15 mouse cellular contexts compared by ENCODE assay signal in genomic region chr7:136219564-136220244, GRCm38 (mm10).
A peak's percentile ranks its signal among the peaks of the same experiment; 100 is the strongest.
DNase-seq lines count a peak whose midpoint lies in the region; ATAC-seq and TF ChIP-seq lines count a peak whose summit lies in the region.
"Had no signal": no experiment of that assay in that cellular context is flagged by ENCODE, and none has a peak within 500 bp of the region (broad histone marks: within the 10 kb centered on the region; RNA-seq: fewer than 3 reads in every experiment).

No protein-coding gene starts in this region.

- ATAC-seq in forebrain, postnatal 0 days, result no peak
- peak; percentile 56; the same call in 1 of the 2 replicates for ATAC-seq in liver, postnatal 0 days
- ATAC-seq in intestine, postnatal 0 days, result peak; percentile 92
- ATAC-seq in neural tube, embryonic 14.5 days (ENCODE audit: low read depth), result peak; percentile 60; the same call in 1 of the 2 replicates
- ATAC-seq: inflammation-experienced regulatory T-cells, adult 6 months; liver, embryonic 12.5 days had no signal

- TF ChIP-seq EP300 in liver, postnatal 0 days (IDR thresholded peaks at IDR 0.05; ENCODE audit: low read depth), result no peak

- no peak overlapping the region for H3K9ac ChIP-seq in forebrain, postnatal 0 days
- no peak overlapping the region for H3K9ac ChIP-seq in liver, postnatal 0 days (replicated peaks)
- H3K9ac ChIP-seq in intestine, postnatal 0 days (ENCODE audit: low read depth, low read length), result no peak overlapping the region
- H3K9ac ChIP-seq in neural tube, embryonic 14.5 days (replicated peaks; ENCODE audit: low read depth, low read length), result no peak overlapping the region
- H3K9ac ChIP-seq: embryonic facial prominence, embryonic 15.5 days; liver, embryonic 12.5 days had no signal

- peak; percentile 24 for DNase-seq in forebrain, embryonic 10.5 days (ENCODE audit: extremely low spot score, low spot score)
- DNase-seq in forebrain, postnatal 0 days, result no peak
- no peak for DNase-seq in liver, postnatal 0 days
- DNase-seq in liver, result no peak
- no peak for DNase-seq in right cerebral cortex, adult 2 months (ENCODE audit: low spot score in 2 of 2)
- DNase-seq in cerebellum, adult 8-10 months, result no peak
- DNase-seq: adrenal gland, postnatal 25 days; lung, postnatal 14 days had no signal

- H3K9me3 ChIP-seq in forebrain, embryonic 10.5 days, result no peaks in the 10 kb centered on the region
- no peaks in the 10 kb centered on the region for H3K9me3 ChIP-seq in forebrain, postnatal 0 days (ENCODE audit: low read length)
- no peaks in the 10 kb centered on the region for H3K9me3 ChIP-seq in liver, postnatal 0 days (ENCODE audit: low read length)
- H3K9me3 ChIP-seq in intestine, postnatal 0 days (ENCODE audit: control insufficient read depth), result no peaks in the 10 kb centered on the region
- H3K9me3 ChIP-seq in neural tube, embryonic 14.5 days (ENCODE audit: control insufficient read depth, low read length), result no peaks in the 10 kb centered on the region
- H3K9me3 ChIP-seq: embryonic facial prominence, embryonic 15.5 days; liver, embryonic 12.5 days had no signal

- no peaks in the 10 kb centered on the region for H3K36me3 ChIP-seq in forebrain, embryonic 10.5 days (replicated peaks)
- H3K36me3 ChIP-seq in forebrain, postnatal 0 days (ENCODE audit: insufficient read depth), result no peaks in the 10 kb centered on the region
- no peaks in the 10 kb centered on the region for H3K36me3 ChIP-seq in liver, postnatal 0 days (replicated peaks; ENCODE audit: insufficient read depth, low read length)
- H3K36me3 ChIP-seq in intestine, postnatal 0 days (ENCODE audit: control insufficient read depth, insufficient read depth), result no peaks in the 10 kb centered on the region
- H3K36me3 ChIP-seq in neural tube, embryonic 14.5 days (ENCODE audit: control insufficient read depth, insufficient read depth, low read length), result no peaks in the 10 kb centered on the region
- H3K36me3 ChIP-seq: embryonic facial prominence, embryonic 15.5 days; liver, embryonic 12.5 days had no signal

- peak overlapping the region; percentile 65; the same call in 1 of the 2 replicates for H3K27ac ChIP-seq in forebrain, embryonic 10.5 days
- no peak overlapping the region for H3K27ac ChIP-seq in forebrain, postnatal 0 days (ENCODE audit: low read depth, low read length)
- H3K27ac ChIP-seq in liver, postnatal 0 days (ENCODE audit: low read depth), result no peak overlapping the region
- no peak overlapping the region for H3K27ac ChIP-seq in intestine, postnatal 0 days (ENCODE audit: low read depth, low read length)
- peak overlapping the region; percentile 46; the same call in 1 of the 2 replicates for H3K27ac ChIP-seq in neural tube, embryonic 14.5 days (ENCODE audit: low read depth, low read length)
- H3K27ac ChIP-seq: embryonic facial prominence, embryonic 15.5 days; liver, embryonic 12.5 days had no signal

- 29% methylated on average over 14 of the region's 14 CpGs for WGBS in forebrain, embryonic 10.5 days
- WGBS in forebrain, postnatal 0 days, result 21% methylated on average over 14 of the region's 14 CpGs
- WGBS in liver, postnatal 0 days (ENCODE audit: insufficient replicate concordance), result 40% methylated on average over 14 of the region's 14 CpGs
- WGBS in intestine, postnatal 0 days, result 27% methylated on average over 14 of the region's 14 CpGs
- 23% methylated on average over 14 of the region's 14 CpGs for WGBS in neural tube, embryonic 14.5 days

- peaks cover 84% of the 10 kb centered on the region for H3K27me3 ChIP-seq in forebrain, embryonic 10.5 days (ENCODE audit: poor library complexity, severe bottlenecking)
- H3K27me3 ChIP-seq in forebrain, postnatal 0 days (ENCODE audit: insufficient read depth, low read length), result no peaks in the 10 kb centered on the region; the same call in none of the 2 replicates
- H3K27me3 ChIP-seq in liver, postnatal 0 days (ENCODE audit: insufficient read depth, low read length), result no peaks in the 10 kb centered on the region
- H3K27me3 ChIP-seq in intestine, postnatal 0 days (replicated peaks; ENCODE audit: control insufficient read depth, insufficient read depth, low read length), result no peaks in the 10 kb centered on the region
- H3K27me3 ChIP-seq in neural tube, embryonic 14.5 days (ENCODE audit: control insufficient read depth, insufficient read depth, low read length), result no peaks in the 10 kb centered on the region
- H3K27me3 ChIP-seq: liver, embryonic 12.5 days had no signal

- no peak for TF ChIP-seq CTCF in forebrain, postnatal 0 days (IDR thresholded peaks at IDR 0.05; ENCODE audit: low read depth)
- no peak for TF ChIP-seq CTCF in liver, postnatal 0 days (IDR thresholded peaks at IDR 0.05; ENCODE audit: low read depth)
- no peak for TF ChIP-seq CTCF in intestine, postnatal 0 days (IDR thresholded peaks at IDR 0.05; ENCODE audit: low read depth)

- H3K4me3 ChIP-seq in forebrain, embryonic 10.5 days, result no peak overlapping the region
- no peak overlapping the region for H3K4me3 ChIP-seq in forebrain, postnatal 0 days (ENCODE audit: low read depth, low read length)
- H3K4me3 ChIP-seq in liver, postnatal 0 days (ENCODE audit: low read depth, low read length), result no peak overlapping the region
- H3K4me3 ChIP-seq in intestine, postnatal 0 days (ENCODE audit: low read depth, low read length), result no peak overlapping the region
- no peak overlapping the region for H3K4me3 ChIP-seq in neural tube, embryonic 14.5 days (ENCODE audit: low read depth, low read length)
- H3K4me3 ChIP-seq: embryonic facial prominence, embryonic 15.5 days; liver, embryonic 12.5 days; myocyte had no signal

- H3K4me1 ChIP-seq in forebrain, embryonic 10.5 days, result peaks cover 39% of the 10 kb centered on the region
- peaks cover 7% of the 10 kb centered on the region; the same call in 1 of the 2 replicates for H3K4me1 ChIP-seq in forebrain, postnatal 0 days (ENCODE audit: insufficient read depth)
- no peaks in the 10 kb centered on the region for H3K4me1 ChIP-seq in liver, postnatal 0 days (ENCODE audit: insufficient read depth)
- 0 out of 2 replicates have a peak, but pooled peaks cover 2% of the 10 kb centered on the region for H3K4me1 ChIP-seq in intestine, postnatal 0 days (replicated peaks; ENCODE audit: control insufficient read depth, insufficient read depth, low read length)
- H3K4me1 ChIP-seq in neural tube, embryonic 14.5 days (ENCODE audit: control insufficient read depth, insufficient read depth, low read length), result peaks cover 13% of the 10 kb centered on the region
- H3K4me1 ChIP-seq: liver, embryonic 12.5 days had no signal

- H3K4me2 ChIP-seq in forebrain, postnatal 0 days (ENCODE audit: low read depth), result no peak overlapping the region
- no peak overlapping the region for H3K4me2 ChIP-seq in liver, postnatal 0 days (ENCODE audit: low read depth, low read length)
- H3K4me2 ChIP-seq in intestine, postnatal 0 days (replicated peaks; ENCODE audit: low read depth), result peak overlapping the region; percentile 25
- no peak overlapping the region for H3K4me2 ChIP-seq in neural tube, embryonic 14.5 days (ENCODE audit: low read depth, low read length)
- H3K4me2 ChIP-seq: embryonic facial prominence, embryonic 15.5 days; heart, embryonic 11.5 days; liver, embryonic 12.5 days had no signal

Comparison
In these comparisons a context has a peak if more than half of its experiments do, and no peak if none do; other contexts are left out.
1. H3K27ac ChIP-seq: peak in forebrain, embryonic 10.5 days (single experiment) and neural tube, embryonic 14.5 days (single experiment); none in forebrain, postnatal 0 days (single experiment), liver, postnatal 0 days (single experiment) and intestine, postnatal 0 days (single experiment).